Mouse (Mus musculus) ES-Bruce4 (cell line): ENCODE results near the gene Nrg4.

ENCODE experiments used
- CTCF ChIP-seq: IDR thresholded peaks from one replicate; pipeline ENCODE4 v1.8.1; 2011; ENCODE audit warnings: low read depth, low read length
- POLR2A ChIP-seq: IDR thresholded peaks from one replicate; pipeline ENCODE4 v1.8.1; 2011; ENCODE audit warnings: low read length; ENCODE audit not compliant: insufficient read depth

DNA sequence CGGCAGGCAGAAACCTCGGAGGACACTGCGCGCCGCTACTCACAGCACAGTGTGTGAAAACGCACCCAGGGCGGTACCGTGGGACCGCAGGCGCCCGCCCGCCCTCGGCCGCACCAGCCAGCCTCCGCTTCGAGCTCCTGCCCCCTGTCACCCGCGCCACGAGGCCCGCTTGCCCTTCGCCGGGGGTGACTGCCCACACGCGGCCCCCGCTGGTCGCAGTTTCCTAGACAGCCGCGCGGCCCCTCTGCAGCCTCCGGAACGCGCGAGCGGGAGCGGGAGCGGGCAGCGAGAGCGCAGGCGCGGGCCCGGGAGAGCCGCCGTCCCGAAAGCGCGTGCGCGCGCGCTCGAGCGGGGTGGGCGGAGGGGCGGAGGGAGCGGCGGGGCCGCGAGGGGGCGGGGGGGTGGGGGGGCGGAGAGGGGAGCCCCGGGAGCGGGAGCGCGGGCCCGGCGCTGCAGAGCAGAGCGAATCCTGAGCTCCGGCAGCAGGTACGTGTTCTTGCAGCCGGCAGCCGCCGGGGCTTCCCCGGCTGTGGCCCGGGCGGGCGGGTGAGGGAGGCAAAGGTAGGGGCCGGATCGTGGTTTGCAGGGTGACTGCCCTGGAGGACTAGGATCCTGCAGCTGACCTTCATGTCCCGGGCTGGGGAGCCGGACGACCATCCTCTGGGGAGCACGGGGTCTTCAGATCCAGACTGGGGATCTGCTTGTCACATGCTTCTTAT lies at the start of gene Nrg4, which contains the start of gene Tmem266:
- TF ChIP-seq POLR2A (no peak), CTCF (no peak)
